26 mouse cellular contexts compared by ENCODE assay signal in genomic region chr6:6242114-6242513, GRCm38 (mm10). TPM values are rescaled to one million over a fixed set of nuclear protein-coding genes. Genes with fewer than 3 reads are reported as not detected.
DNase-seq lines count a peak whose midpoint lies in the region; TF ChIP-seq lines count a peak whose summit lies in the region.
"Had no signal": no experiment of that assay in that cellular context is flagged by ENCODE, and none has a peak within 500 bp of the region (broad histone marks: within the 10 kb centered on the region; RNA-seq: fewer than 3 reads in every experiment).

No protein-coding gene starts in this region.

- no peaks in the 10 kb centered on the region for H3K4me1 ChIP-seq in testis, adult 2 months (ENCODE audit: control insufficient read depth, insufficient read depth, low read length)
- H3K4me1 ChIP-seq: embryonic facial prominence, embryonic 12.5 days; forebrain, embryonic 15.5 days; heart, embryonic 15.5 days; hindbrain, embryonic 13.5 days; limb, embryonic 13.5 days had no signal

- no peak for TF ChIP-seq CTCF in testis, adult 2 months (IDR thresholded peaks at IDR 0.05; ENCODE audit: control insufficient read depth, insufficient read depth, insufficient replicate concordance, low read depth, low read length)

- DNase-seq in adrenal gland, adult (ENCODE audit: inconsistent age in 2 of 2, low spot score in 1 of 2): peak; percentile 43
- no peak for DNase-seq in adrenal gland, postnatal 14 days
- peak; percentile 6 to 69 for DNase-seq in layer of hippocampus, adult 18-20 months (ENCODE audit: low spot score in 2 of 2)
- no peak for DNase-seq in layer of hippocampus, postnatal 10 days (ENCODE audit: low spot score in 2 of 2)
- DNase-seq in testis, postnatal 10 days (ENCODE audit: low spot score): no peak
- DNase-seq in spleen, adult 18-20 months: no peak
- DNase-seq: adrenal gland, adult 8-10 months; cerebellum, adult 11 months; cerebellum, adult 9-10 months; cerebellum, postnatal 36 days; embryo, embryonic 11 days; heart, postnatal 36 days; kidney, adult 8-10 months; kidney, postnatal 4 days; midbrain, embryonic 14.5 days; thymus, postnatal 14 days had no signal

- TF ChIP-seq POLR2A in testis, adult 2 months (IDR thresholded peaks at IDR 0.05; ENCODE audit: control insufficient read depth, low read depth, low read length): no peak

- H3K36me3 ChIP-seq in testis, adult 2 months (ENCODE audit: control insufficient read depth, insufficient read depth, low read length): no peaks in the 10 kb centered on the region
- H3K36me3 ChIP-seq: embryonic facial prominence, embryonic 12.5 days; forebrain, embryonic 15.5 days; heart, embryonic 15.5 days; hindbrain, embryonic 13.5 days; limb, embryonic 13.5 days; lung, embryonic 15.5 days had no signal

- H3K27me3 ChIP-seq in testis, adult 2 months (ENCODE audit: control insufficient read depth, insufficient read depth, low read length): no peaks in the 10 kb centered on the region
- H3K27me3 ChIP-seq: CH12.LX; embryonic facial prominence, embryonic 12.5 days; forebrain, embryonic 15.5 days; heart, embryonic 15.5 days; hindbrain, embryonic 13.5 days; limb, embryonic 13.5 days; lung, embryonic 15.5 days had no signal

- H3K4me3 ChIP-seq in testis, adult 2 months (ENCODE audit: control insufficient read depth, low read depth, low read length): no peak overlapping the region
- H3K4me3 ChIP-seq: embryonic facial prominence, embryonic 12.5 days; forebrain, embryonic 15.5 days; heart, embryonic 15.5 days; hindbrain, embryonic 13.5 days; left cerebral cortex, adult 2 months; limb, embryonic 13.5 days; lung, embryonic 15.5 days had no signal

- peak overlapping the region; percentile 32; the same call in 1 of the 2 replicates for H3K27ac ChIP-seq in testis, adult 2 months (ENCODE audit: control insufficient read depth, insufficient read depth, low read depth, low read length)
- H3K27ac ChIP-seq: embryonic facial prominence, embryonic 12.5 days; forebrain, embryonic 15.5 days; heart, embryonic 15.5 days; hindbrain, embryonic 13.5 days; kidney, postnatal 0 days; left cerebral cortex, adult 2 months; limb, embryonic 13.5 days had no signal

RNA-seq across cellular contexts. Expression of gene Slc25a13, which starts 25.1 kb away (rescaled TPM):
- total RNA-seq in adrenal gland, postnatal 14 days (2021): 16.7 and 32.3 TPM in 2 replicates
- total RNA-seq in layer of hippocampus, adult 18-20 months (2021): 1 to 10 TPM; 3.5 to 5.4 TPM
- 1 to 10 TPM; 2.1 to 3.3 TPM for total RNA-seq in layer of hippocampus, postnatal 10 days (2021)
- polyA plus RNA-seq in testis, adult 2 months (2012; rRNA removed): 1.4 and 1.9 TPM in 2 replicates
- total RNA-seq: CH12.LX had no signal

Comparison
In these comparisons a context has a peak if more than half of its experiments do, and no peak if none do; other contexts are left out.
1. DNase-seq: peak in adrenal gland, adult (2 of 2) and layer of hippocampus, adult 18-20 months (2 of 2); none in adrenal gland, postnatal 14 days (single experiment), layer of hippocampus, postnatal 10 days (0 of 2), testis, postnatal 10 days (single experiment) and spleen, adult 18-20 months (0 of 2).